Mouse (Mus musculus) layer of hippocampus, adult 9-10 months (tissue): ENCODE results near the gene Tmem235.
"Not testable (repeated sequence)": the region's sequence is repeated elsewhere in the genome, so short reads cannot be mapped to it uniquely, and the experiment has no call there.

Experiments used
- DNase-seq: peaks from one replicate; pipeline ENCODE4 v3.0.0; 2022; ENCODE audit warnings: low spot score

The Tmem235 gene

DNA sequence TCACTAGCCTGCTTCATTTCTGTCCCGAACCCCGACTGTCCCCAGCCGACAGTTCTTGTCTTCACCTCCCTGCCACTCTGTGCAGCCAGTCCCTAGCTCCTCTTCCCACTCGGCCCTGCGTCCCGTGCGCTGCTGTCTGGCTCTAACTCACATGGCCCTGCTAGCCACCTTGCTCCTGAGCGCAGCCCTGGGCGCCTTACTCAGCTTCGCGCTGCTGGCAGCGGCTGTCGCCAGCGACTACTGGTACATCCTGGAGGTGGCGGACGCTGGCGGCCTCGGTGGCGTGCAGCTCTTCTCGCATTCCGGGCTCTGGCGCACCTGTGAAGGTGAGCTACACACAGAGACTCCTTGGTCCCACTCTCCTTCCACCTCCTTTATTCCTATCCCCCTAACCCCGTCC is at the start of gene Tmem235:
Gene Tmem235 (plus strand): TSS at position 152 of the 400 bp plus-strand sequence.
- DNase-seq: no peak

DNA sequence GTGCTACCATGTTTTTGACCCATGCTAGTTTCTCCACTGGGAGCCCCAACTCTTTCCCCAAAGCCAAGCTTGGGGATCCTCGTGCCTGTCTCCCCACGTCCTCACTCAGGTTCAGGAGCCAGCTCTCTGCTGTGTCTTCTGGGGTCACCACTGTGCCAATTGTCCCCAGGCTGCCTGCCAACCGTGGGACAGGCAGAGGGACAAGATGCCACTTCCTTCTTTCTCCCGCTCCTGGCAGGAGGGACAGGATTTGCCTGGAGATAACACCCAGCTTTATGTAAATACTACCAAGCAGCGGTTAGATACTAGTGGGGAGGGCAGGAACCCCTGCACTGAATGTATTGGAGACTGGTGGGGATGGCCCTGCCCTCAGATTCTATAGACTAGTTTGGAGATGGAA is 46.7 kb upstream of the Tmem235 start:
- DNase-seq: no peak

DNA sequence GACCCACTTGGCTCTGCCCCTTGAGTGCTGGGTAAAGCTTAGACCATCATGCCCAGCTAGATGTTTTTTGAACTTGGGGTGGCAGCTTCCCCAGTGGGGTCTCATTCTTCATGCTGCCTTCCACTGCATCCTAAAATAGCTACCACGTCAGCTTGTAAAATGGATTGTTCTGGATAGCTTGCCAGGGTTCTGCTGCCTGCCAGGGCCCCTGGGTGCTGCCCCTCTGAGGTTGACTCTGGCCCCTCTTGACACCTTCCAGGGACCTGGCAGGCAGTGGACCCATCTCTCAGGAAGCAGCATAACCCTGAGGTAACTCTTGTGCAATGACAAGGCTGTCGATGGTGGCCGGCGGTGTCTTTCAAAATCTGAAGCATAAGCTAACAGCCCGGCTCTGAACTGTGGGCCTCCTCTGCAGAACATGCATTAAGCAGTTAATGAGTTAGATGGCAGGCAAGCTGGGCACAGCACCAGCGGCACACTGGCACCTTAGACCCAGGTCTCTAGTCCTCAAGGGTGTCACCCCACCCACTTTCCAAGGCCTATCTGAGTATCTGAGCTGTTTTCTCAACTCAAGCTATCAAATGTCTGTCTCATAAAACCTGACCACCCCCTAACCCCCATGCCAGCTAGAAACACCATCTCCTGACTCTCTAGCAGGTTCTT is 45.7 kb upstream of the Tmem235 start:
- no peak for DNase-seq

GRCm38 (mm10) chr11:117815850-117816249 is 44.7 kb upstream of the Tmem235 start:
- not testable (repeated sequence) for DNase-seq

- DNase-seq: no peak
Measured at GRCm38 (mm10) chr11:117816389-117816996, 44.1 kb upstream of the Tmem235 start.

DNA sequence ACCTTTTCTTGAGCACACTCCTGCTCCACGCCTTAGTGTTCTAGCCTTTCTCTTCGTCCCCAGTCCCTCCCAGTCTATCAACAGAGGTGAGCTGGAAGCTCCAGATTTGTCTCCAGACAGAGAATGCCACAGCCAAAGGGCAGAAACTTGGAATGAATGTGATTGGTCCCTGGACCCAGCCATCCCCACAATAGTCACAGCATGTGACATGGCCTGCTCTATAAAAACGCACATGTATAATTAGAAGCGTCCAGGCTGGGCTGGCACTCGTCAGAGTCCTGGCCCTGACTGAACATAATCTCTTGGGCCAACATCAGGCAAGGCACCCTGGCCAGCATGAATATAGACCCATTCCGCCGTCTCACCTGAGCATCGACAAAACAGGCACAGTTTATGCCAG is 41.5 kb upstream of the Tmem235 start:
- no peak for DNase-seq

DNA sequence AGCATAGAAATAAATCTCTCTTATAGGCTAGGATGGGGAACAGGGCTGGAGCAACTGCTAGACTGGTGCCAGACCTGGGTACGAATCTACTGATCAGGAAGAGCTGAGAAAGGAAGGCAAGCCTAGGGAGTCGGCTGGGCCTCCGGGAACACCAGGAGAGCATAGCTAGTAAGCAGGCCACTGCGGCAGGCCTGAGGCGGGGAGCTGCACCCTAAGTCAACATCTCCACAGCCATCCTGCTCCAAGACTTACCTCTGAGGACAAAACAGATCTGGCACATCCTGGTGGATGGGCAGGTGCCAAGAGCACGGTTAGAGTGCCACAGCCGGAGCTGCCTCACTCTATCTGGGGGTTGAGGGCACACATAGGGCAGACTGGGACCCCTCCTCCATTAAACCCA is 40.4 kb upstream of the Tmem235 start:
- no peak for DNase-seq

- DNase-seq: no peak
Measured at GRCm38 (mm10) chr11:117821868-117822267, 38.7 kb upstream of the Tmem235 start.

DNA sequence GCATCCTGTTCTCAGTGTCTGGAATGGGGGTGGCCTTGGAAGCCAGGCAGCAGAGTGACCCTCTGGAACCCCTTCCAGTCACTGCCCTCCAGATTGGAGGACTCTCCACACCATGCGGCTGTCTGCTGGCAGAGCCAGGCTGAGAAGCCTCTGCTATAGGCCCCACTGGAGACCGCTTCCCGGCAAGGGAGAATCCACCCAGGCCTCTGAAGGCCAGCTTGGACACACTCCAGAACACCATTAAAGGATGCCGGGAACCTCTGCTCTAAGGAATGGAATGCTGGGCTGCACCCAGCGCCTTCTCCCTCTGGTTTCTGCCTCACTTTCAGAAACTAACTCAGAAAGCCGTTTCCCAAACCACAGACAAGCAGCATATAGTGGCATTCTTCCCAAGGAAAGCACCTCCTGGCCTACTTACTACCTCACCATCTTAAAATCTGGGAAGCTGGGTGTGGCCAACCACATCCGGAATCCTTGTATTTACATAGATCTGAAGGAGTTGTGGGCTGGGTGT is 37.8 kb upstream of the Tmem235 start:
- DNase-seq: no peak

DNA sequence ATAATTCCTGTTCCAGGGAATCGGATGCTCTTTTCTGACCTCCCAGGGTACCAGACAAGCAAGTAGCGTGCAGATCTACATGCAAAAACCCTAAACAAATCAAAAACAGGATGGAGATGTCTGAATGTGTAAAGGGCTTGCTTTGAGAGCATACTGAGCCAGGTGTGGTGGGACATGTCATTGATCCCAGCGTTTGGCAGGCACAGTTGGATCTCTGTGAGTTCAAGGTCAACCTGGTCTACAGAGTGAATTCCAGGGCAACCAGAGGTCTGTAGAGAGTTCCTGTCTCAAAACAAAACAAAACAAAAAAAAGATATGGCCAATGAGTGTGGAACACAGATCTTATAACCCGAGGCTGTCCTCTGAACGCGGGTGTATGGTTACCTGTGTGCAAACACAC is 37.1 kb upstream of the Tmem235 start:
- DNase-seq: no peak

- peak; percentile 63 for DNase-seq
Measured at GRCm38 (mm10) chr11:117824060-117824969, 36.2 kb upstream of the Tmem235 start.

- no peak for DNase-seq
Measured at GRCm38 (mm10) chr11:117825333-117826101, 35.0 kb upstream of the Tmem235 start, which contains the start of the genes Afmid and Tk1. Gene Afmid (plus strand): TSS chr11:117825924. Gene Tk1 (minus strand): TSS chr11:117826092.

DNA sequence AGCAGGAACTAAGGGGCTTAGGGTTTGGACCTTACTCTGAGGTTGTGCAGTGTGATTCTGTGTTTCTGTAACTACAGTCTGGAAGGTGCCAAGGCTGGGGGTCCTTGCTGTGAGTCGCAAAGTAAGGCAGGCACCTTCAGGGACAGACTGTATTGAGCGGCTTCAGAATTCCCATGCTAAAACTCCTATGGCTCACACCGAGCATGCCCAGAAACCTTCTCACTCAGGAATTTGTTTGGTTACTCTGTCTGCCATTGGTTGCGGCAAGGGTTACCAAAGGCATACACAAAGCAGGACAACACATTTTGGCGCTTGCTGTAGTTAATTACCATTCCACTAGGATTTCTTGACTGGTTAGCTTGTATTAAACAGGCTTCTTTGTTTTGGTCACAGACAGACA is 34.4 kb upstream of the Tmem235 start:
- DNase-seq: no peak

DNA sequence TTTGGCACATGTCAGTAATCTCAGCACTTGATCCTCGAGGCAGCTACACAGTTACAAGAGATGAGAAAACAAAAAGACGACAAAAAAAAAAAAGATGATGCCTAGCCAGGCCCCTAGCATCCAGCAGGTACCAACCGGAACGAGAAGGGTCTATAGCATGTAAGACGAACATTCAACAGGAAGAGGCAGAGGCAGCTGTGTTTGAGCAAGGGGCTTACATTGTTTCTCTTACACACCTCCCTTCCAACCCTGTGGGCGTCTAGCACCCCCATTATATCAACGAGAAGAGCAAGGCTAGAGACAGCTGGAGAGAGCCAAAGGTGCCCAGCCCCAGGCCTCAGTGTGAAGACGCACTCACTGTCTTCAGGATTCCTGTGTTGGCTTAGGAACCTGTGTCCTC is 33.6 kb upstream of the Tmem235 start:
- no peak for DNase-seq

DNA sequence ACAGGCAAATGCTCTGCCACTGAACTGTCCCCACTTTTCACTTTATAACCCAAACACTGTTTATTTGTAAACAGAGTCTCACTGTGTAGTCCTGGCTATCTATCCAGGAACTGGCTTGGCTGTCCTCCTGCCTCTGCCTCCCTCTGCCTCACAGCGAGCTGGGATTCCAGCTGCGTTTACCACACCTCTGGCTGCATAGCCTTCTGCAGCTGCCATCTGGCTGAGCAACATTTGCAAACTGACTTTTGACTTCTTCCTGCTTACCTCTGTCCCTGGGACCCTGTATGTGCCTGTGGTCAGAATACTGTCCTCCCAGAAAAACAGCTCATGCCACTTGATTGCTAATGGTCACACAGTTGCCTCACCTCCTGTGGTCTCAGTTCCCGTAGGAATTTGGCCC is 33.2 kb upstream of the Tmem235 start:
- DNase-seq: no peak

GRCm38 (mm10) chr11:117828149-117828887 is 32.2 kb upstream of the Tmem235 start:
- DNase-seq: no peak

DNA sequence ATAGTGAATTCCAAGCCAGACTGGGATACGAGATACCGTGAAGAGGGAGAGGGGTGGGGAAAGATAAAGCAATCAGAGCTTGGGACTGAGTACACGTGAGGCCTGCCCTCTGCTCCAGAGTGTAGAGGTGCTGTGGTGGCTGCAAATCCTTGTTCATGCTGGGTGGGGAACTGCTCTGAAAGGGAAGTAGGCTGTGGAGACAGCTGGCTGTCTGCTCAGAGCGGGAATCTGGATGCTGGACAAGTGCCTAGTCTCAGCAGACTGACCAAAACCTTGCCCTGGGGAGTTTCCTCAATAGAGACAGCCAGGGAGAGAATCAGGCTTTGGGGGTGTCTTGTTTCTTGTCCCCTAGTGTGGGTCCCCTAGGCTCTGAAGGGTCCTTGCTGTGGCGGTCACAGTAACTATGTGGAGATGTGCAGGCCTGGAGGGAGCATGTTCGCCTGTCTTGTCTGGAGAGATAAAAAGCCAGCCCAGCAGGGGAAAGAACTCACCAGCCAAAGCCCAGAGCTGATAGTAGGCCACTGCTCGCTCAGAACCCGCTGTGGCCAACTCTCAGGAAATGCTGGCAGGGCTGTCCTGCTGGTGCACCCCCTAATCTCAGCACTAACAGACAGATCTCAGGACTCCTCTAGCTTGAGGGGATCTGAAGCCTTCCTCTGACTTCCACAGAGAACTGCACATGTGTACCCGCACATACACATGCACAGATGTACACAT is 31.5 kb upstream of the Tmem235 start:
- DNase-seq: no peak

DNA sequence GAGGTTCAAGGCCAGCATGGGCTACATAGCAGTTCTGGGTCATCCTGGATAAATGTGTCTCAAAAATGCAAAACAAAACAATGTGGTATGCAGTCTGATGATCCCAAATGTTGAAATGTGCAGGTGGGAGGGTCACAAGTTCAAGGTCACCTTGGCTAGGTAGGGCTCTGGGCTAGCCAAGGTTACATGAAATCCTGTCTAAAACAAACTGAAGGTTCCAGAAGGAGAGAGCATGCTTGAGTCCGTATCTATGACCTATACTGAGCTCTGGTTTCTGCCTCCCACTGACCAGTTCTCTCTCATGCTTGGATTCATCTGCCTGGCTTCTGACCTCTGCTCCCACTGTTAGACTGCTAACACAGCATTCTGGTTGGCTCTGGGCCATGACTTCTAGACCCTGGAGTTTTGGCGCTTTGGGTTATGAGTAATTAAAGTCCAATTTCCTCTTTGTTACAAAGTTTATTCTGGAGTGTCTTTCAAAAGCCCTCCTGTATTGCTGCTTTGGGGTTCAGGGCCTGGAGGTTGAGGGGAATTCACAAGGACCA is 30.8 kb upstream of the Tmem235 start:
- no peak for DNase-seq

DNA sequence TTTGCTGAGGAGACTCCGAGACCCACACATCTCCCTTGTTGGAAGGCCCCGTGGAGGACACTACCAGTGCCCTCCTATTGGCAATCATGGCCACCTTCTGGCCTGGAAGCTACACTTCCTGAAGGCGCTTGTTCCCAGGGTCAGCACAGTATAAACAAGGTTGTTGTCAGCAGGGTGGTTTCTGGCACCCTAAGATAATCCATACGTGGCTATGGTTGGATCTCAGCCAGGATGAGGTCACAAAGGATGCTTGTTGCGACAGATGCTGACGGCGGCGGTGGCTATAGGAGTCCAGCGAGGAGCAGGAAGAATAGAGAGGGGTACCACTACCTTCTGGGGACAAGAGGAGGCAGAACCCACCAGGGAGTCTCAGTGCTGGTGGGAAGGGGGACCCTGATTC is 30.2 kb upstream of the Tmem235 start:
- DNase-seq: no peak
